Mouse (Mus musculus): ENCODE data around the gene Cdon.

DNA sequence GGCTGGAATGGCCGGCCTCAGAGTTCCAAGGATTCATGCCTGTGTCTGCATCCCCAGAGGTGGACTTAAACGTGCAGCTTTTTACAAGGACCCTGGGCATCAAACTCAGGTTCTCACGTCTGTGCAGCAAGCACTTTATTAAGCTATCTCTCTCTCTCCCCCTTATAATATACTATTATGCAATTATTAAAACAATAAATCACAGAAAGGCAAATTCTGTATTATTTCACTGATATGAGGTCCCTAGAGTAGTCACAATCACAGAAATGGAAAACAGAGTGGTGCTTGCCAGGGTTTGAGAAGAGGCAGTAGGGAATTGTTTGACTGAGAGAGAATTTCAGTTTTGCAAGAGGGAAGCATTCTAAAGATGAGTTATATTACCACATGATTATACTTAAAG, 108.2 kb downstream of the Cdon start:
- TF ChIP-seq CTCF (conservative IDR thresholded peaks at IDR 0.05 in 1 of 2, IDR thresholded peaks at IDR 0.05 in 1 of 2; ENCODE audit: low read depth in 2 of 2, low read length in 2 of 2): no peak
- TF ChIP-seq HCFC1 (IDR thresholded peaks at IDR 0.05; ENCODE audit: low read depth, low read length): no peak
- no peak for TF ChIP-seq E2F4 (IDR thresholded peaks at IDR 0.05; ENCODE audit: insufficient replicate concordance, low read depth, low read length)
- no peak for TF ChIP-seq USF1 (IDR thresholded peaks at IDR 0.05; ENCODE audit: low read depth, low read length)
- no peak for TF ChIP-seq POLR2A (IDR thresholded peaks at IDR 0.05; ENCODE audit: low read depth, low read length)
- no peak for TF ChIP-seq MEF2A (IDR thresholded peaks at IDR 0.05; ENCODE audit: borderline replicate concordance, low read depth, low read length)
- no peak for TF ChIP-seq EP300 (IDR thresholded peaks at IDR 0.05; ENCODE audit: low read length)
- TF ChIP-seq MAX (IDR thresholded peaks at IDR 0.05; ENCODE audit: low read length): no peak
- TF ChIP-seq ELF1 (IDR thresholded peaks at IDR 0.05; ENCODE audit: low read depth, low read length): no peak

Data from CH12.LX (cell line).